Mouse (Mus musculus) effector memory CD4-positive, alpha-beta T cell, adult 5 months (primary cell): Measurements from ENCODE around the gene Ccdc28a. TPM values are rescaled to one million over a fixed set of nuclear protein-coding genes. Genes with fewer than 3 reads are reported as not detected.

Experiments used
- polyA plus RNA-seq: library from polyadenylated mRNA; unstranded; fragments of 100-300 nt; shearing (Covaris generic); gene quantifications from one replicate; pipeline ENCODE4 v1.2.1, GENCODE M21; 2017

Gene Ccdc28a
- 32.9 TPM for polyA plus RNA-seq

DNA sequence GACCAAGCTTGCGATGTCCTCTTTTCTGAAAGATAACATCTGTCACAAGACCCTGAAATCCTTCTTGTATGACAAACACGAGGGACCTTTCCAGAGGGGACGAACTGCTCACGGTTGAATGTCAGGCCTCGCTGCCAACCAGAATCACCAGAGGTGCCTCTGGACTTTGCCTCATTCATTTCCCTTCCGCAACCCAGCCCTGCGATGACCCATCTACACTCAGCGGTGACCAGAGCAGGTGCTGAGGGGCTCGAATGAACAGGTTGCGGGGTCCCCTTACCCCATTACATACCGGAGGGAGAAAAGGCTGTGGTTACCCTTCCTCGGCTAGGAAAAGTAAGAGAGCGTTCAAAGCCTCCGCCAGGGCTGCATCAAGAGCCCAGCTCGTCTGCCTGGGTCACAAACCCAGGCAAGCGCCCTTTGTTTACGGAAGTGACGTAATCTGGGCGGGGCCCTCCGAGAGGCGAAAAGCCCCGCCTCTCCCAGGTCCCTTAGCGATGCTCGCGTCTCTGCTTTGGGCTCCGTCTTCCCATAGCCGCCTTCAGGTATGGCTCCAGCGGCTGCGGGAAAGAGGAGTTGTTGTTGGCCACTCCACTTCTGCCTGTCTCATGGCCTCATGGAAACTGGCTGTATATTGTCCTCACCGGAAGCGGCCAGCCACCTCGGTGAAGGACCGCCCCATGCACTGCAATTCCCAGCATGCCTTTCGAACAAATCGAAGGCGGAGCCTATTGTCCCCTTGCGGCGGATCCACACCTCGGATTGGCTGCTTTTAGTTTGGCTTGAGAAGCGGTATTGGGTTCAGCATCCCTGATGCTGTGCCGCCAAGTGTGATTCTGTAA lies at the start of gene Ccdc28a:
Gene Ccdc28a (minus strand): TSS at position 439 of the 842 bp plus-strand sequence.

DNA sequence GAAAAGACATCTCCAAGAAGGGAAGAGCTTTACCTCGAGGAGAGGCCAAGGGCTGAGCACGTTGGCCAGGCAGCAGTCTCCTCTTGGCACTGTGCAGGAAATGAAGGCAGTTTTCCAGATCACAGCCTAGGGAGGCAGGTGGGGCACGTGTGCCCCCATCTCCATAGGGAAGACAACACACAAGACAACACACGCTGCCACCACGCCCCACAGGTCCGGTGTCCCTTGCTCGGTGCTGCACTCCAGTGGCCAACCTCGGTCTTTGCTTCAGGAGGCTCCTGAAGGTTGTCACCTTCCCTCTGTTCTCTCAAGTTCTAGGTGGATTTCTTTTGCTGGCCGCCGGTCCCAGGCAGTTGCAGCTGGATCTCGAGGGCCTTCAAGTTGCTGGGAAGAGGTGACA lies 24.1 kb downstream of the Ccdc28a start, which contains the start of gene Ect2l:
Gene Ect2l (minus strand): TSS at position 165 of the 400 bp plus-strand sequence.

Other genes with a start within 250 kb of the Ccdc28a start
- gene Abracl, start 211.7 kb downstream of the Ccdc28a start, polyA plus RNA-seq: 231 TPM
- gene Reps1, start 179.1 kb downstream of the Ccdc28a start, polyA plus RNA-seq: 127 TPM
- 1.1 TPM for gene Ect2l, start 24.1 kb downstream of the Ccdc28a start, polyA plus RNA-seq
- gene Nhsl1, start 84.0 kb upstream of the Ccdc28a start, polyA plus RNA-seq: 0.26 TPM